Mouse (Mus musculus) liver, embryonic 15.5 days (tissue): ENCODE data around the gene Tmem165. TPM values are rescaled to one million over a fixed set of nuclear protein-coding genes. Genes with fewer than 3 reads are reported as not detected.

Experiments used
- ATAC-seq: fragments of 200-750 bp; cut with Nextera tagmentation; 2 replicates; pipeline ENCODE4 v1.8.0; 2017; ENCODE audit warnings: moderate number of reproducible peaks, mild to moderate bottlenecking, moderate library complexity; ENCODE audit not compliant: insufficient read depth
- H3K27ac ChIP-seq: fragments of 300-500 bp; sonication (generic); replicated peaks from 2 replicates; pipeline ENCODE4 v1.5.1; 2015; ENCODE audit warnings: mild to moderate bottlenecking, inconsistent platforms
- H3K27me3 ChIP-seq: fragments of 300-500 bp; sonication (generic); 2 replicates; pipeline ENCODE4 v1.6.1; 2015; ENCODE audit warnings: mild to moderate bottlenecking, inconsistent platforms
- H3K36me3 ChIP-seq: fragments of 300-500 bp; sonication (generic); replicated peaks from 2 replicates; pipeline ENCODE4 v1.6.1; 2015; ENCODE audit warnings: moderate library complexity, mild to moderate bottlenecking, inconsistent platforms
- H3K4me1 ChIP-seq: fragments of 300-500 bp; sonication (generic); replicated peaks from 2 replicates; pipeline ENCODE4 v1.6.1; 2015; ENCODE audit warnings: inconsistent platforms
- H3K4me2 ChIP-seq: fragments of 300-500 bp; sonication (generic); 2 replicates; pipeline ENCODE4 v1.6.1; 2015; ENCODE audit warnings: moderate library complexity, mild to moderate bottlenecking, inconsistent platforms
- H3K4me3 ChIP-seq: fragments of 300-500 bp; sonication (generic); replicated peaks from 2 replicates; pipeline ENCODE4 v1.5.1; 2015; ENCODE audit warnings: mild to moderate bottlenecking, inconsistent platforms
- H3K9ac ChIP-seq: fragments of 300-500 bp; sonication (generic); 2 replicates; pipeline ENCODE4 v1.6.1; 2015; ENCODE audit warnings: moderate library complexity, mild to moderate bottlenecking, inconsistent platforms
- H3K9me3 ChIP-seq: fragments of 300-500 bp; sonication (generic); replicated peaks from 2 replicates; pipeline ENCODE4 v1.6.1; 2016; ENCODE audit warnings: inconsistent platforms
- WGBS: fragments of 180-500 bp; shearing (Covaris S2); methylation state at CpG from one replicate; pipeline ENCODE4 v1.1.7; 2015; ENCODE audit warnings: mixed read lengths; ENCODE audit not compliant: insufficient replicate concordance; 5-methylcytosine and 5-hydroxymethylcytosine counted together
- polyA plus RNA-seq: library from polyadenylated mRNA; unstranded; fragments of >200 nt; fragmentation: Nextera tagmentation; extraction: Ambion mirVana; gene quantifications from 2 replicates; pipeline ENCODE4 v1.2.1, GENCODE M21; 2015

The Tmem165 gene
- polyA plus RNA-seq, 1 experiment from 2014 or later, result 26.2 TPM

DNA sequence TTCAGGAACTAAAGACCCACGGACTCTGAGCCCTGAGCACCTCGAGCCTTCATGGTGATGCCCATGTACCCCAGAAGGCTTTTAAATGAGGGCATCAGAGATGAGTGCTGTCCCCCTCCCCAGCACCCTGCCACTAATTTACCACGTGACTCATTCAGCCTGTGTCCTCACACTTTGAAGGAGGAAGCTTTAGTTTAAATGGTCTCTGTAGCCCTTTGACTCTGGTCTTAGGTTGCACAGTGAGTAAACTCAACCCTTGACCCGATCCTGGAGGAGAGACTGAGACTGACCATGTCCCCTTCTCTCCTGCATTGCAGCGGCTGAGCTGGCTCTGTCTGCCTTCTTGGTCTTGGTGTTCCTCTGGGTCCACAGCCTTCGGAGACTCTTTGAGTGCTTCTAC, 34.2 kb upstream of the Tmem165 start:
- H3K27ac ChIP-seq, result no peak overlapping the region
- ATAC-seq, result no peak
- H3K9me3 ChIP-seq, result no peaks in the 10 kb centered on the region
- no peak overlapping the region for H3K4me2 ChIP-seq
- 66% methylated on average over 6 of the region's 6 CpGs for WGBS
- H3K4me1 ChIP-seq, result 0 out of 2 replicates have a peak, but pooled peaks cover 5% of the 10 kb centered on the region
- no peak overlapping the region for H3K9ac ChIP-seq
- no peaks in the 10 kb centered on the region for H3K27me3 ChIP-seq
- 0 out of 2 replicates have a peak, but pooled peaks cover 9% of the 10 kb centered on the region for H3K36me3 ChIP-seq
- H3K4me3 ChIP-seq, result no peak overlapping the region

GRCm38 (mm10) chr5:76152956-76153355, 30.7 kb upstream of the Tmem165 start:
- Histone ChIP-seq H3K4me2 (no peak overlapping the region), H3K4me3 (no peak overlapping the region), H3K4me1 (no peaks in the 10 kb centered on the region), H3K27me3 (no peaks in the 10 kb centered on the region), H3K9me3 (no peaks in the 10 kb centered on the region), H3K36me3 (peaks cover 9% of the 10 kb centered on the region; the same call in 1 of the 2 replicates), H3K9ac (no peak overlapping the region), H3K27ac (no peak overlapping the region)
- no peak for ATAC-seq
- 81% methylated on average over 6 of the region's 6 CpGs for WGBS

- Histone ChIP-seq H3K9ac (no peak overlapping the region), H3K27me3 (no peaks in the 10 kb centered on the region), H3K4me1 (no peaks in the 10 kb centered on the region), H3K4me2 (no peak overlapping the region), H3K4me3 (no peak overlapping the region), H3K36me3 (peaks cover 9% of the 10 kb centered on the region; the same call in 1 of the 2 replicates), H3K27ac (no peak overlapping the region), H3K9me3 (no peaks in the 10 kb centered on the region)
- no peak for ATAC-seq
- WGBS, result 74% methylated on average over 11 of the region's 11 CpGs
Measured at GRCm38 (mm10) chr5:76153430-76153829, 30.2 kb upstream of the Tmem165 start.

GRCm38 (mm10) chr5:76154434-76155165, 29.1 kb upstream of the Tmem165 start:
- H3K4me1 ChIP-seq, result no peaks in the 10 kb centered on the region
- no peak overlapping the region for H3K27ac ChIP-seq
- no peak overlapping the region for H3K9ac ChIP-seq
- peaks cover 9% of the 10 kb centered on the region; the same call in 1 of the 2 replicates for H3K36me3 ChIP-seq
- no peak overlapping the region for H3K4me2 ChIP-seq
- ATAC-seq, result no peak
- H3K27me3 ChIP-seq, result no peaks in the 10 kb centered on the region
- WGBS, result 75% methylated on average over 21 of the region's 21 CpGs
- H3K9me3 ChIP-seq, result no peaks in the 10 kb centered on the region
- H3K4me3 ChIP-seq, result no peak overlapping the region

DNA sequence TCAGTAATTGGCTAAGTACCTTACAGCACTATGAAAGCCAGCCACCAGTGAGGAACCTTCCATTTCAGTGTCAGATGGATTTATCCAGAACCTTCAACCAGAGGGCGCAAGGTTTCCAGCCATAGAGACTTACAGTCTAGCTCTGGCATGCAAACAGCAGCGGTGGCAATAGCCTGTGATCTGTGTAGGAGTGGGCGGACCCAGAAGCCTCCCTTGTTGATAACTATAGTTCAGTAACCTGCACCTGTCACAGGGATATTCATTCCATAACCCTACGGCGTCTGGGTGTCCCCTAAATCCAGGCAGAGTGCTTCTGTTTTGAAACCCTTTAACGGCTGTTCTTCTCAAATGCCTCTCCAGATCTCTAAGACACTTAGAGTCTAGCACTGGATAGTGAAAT, 24.1 kb upstream of the Tmem165 start:
- Histone ChIP-seq H3K9me3 (no peaks in the 10 kb centered on the region), H3K9ac (no peak overlapping the region), H3K27ac (no peak overlapping the region), H3K27me3 (no peaks in the 10 kb centered on the region), H3K4me1 (peaks cover 24% of the 10 kb centered on the region), H3K36me3 (no peaks in the 10 kb centered on the region; the same call in 1 of the 2 replicates), H3K4me3 (no peak overlapping the region), H3K4me2 (no peak overlapping the region)
- 68% methylated on average over 6 of the region's 6 CpGs for WGBS
- no peak for ATAC-seq

DNA sequence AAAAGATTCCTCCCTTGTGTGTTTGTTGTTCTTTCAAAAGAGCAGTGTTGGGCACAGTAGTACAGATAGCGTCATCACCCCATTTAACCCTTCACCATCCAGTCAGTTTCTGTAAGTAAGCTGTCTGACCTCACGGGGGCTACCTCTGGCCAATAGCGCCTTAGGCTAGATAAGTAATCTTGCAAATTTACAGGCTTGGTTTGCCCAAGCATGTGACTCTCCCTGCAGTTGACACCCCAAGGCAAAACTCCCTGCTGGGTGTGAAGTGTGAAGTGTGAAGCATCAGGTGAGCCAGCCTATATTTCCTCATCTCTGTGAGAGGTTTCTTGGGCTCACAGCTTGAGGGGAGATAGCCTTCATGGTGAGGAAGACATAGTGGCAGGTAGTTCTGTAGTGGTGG, 23.6 kb upstream of the Tmem165 start:
- ATAC-seq, result no peak
- Histone ChIP-seq H3K4me3 (no peak overlapping the region), H3K9ac (no peak overlapping the region), H3K27me3 (no peaks in the 10 kb centered on the region), H3K9me3 (no peaks in the 10 kb centered on the region), H3K4me2 (no peak overlapping the region), H3K36me3 (no peaks in the 10 kb centered on the region; the same call in 1 of the 2 replicates), H3K27ac (no peak overlapping the region), H3K4me1 (peaks cover 24% of the 10 kb centered on the region)
- WGBS, result 33% methylated on average over 3 of the region's 3 CpGs

GRCm38 (mm10) chr5:76161491-76161890, 22.2 kb upstream of the Tmem165 start:
- no peaks in the 10 kb centered on the region for H3K27me3 ChIP-seq
- WGBS, result 25% methylated on average over 6 of the region's 6 CpGs
- no peaks in the 10 kb centered on the region for H3K36me3 ChIP-seq
- no peak overlapping the region for H3K9ac ChIP-seq
- H3K9me3 ChIP-seq, result no peaks in the 10 kb centered on the region
- no peak overlapping the region for H3K4me3 ChIP-seq
- H3K4me1 ChIP-seq, result peaks cover 24% of the 10 kb centered on the region
- peak; percentile 71 for ATAC-seq
- H3K27ac ChIP-seq, result no peak overlapping the region
- no peak overlapping the region; the same call in 1 of the 2 replicates for H3K4me2 ChIP-seq

GRCm38 (mm10) chr5:76162926-76163325, 20.8 kb upstream of the Tmem165 start:
- 34% methylated on average over 5 of the region's 5 CpGs for WGBS
- no peak for ATAC-seq
- no peak overlapping the region for H3K9ac ChIP-seq
- H3K27me3 ChIP-seq, result no peaks in the 10 kb centered on the region
- H3K36me3 ChIP-seq, result no peaks in the 10 kb centered on the region
- H3K4me3 ChIP-seq, result no peak overlapping the region
- H3K4me2 ChIP-seq, result no peak overlapping the region
- H3K4me1 ChIP-seq, result peaks cover 24% of the 10 kb centered on the region
- H3K9me3 ChIP-seq, result no peaks in the 10 kb centered on the region
- H3K27ac ChIP-seq, result no peak overlapping the region

DNA sequence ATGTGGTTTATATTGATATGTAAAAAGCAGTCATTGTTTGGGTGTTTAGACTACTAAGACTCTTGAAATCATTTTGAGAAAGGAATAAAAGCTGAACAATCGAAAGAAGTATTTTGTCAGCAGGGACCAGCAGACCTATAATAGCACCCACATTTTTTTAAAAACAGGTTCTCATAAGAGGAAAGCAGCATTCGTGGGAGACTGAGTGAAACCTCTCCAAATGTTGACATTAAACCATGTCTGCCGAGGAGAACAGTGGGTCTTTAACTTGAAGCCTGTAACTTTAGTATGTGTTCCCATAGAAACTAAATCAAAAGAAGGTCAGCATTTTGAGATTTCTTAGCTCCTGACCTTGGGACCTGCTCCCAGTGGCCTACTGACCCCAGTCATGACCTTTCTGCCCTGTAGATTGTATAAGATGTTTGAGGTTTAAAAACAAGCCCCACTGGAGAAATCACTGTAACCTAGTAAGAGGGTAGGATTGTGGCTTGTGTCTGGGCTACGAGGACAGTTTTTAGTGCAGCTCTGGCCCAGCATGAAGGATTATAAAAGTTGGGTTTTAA, 19.8 kb upstream of the Tmem165 start:
- no peaks in the 10 kb centered on the region for H3K9me3 ChIP-seq
- no peaks in the 10 kb centered on the region for H3K36me3 ChIP-seq
- H3K9ac ChIP-seq, result no peak overlapping the region
- H3K4me1 ChIP-seq, result peaks cover 24% of the 10 kb centered on the region
- H3K4me2 ChIP-seq, result no peak overlapping the region
- no peaks in the 10 kb centered on the region for H3K27me3 ChIP-seq
- 51% methylated on average over 4 of the region's 4 CpGs for WGBS
- H3K27ac ChIP-seq, result no peak overlapping the region
- no peak overlapping the region for H3K4me3 ChIP-seq
- no peak for ATAC-seq

DNA sequence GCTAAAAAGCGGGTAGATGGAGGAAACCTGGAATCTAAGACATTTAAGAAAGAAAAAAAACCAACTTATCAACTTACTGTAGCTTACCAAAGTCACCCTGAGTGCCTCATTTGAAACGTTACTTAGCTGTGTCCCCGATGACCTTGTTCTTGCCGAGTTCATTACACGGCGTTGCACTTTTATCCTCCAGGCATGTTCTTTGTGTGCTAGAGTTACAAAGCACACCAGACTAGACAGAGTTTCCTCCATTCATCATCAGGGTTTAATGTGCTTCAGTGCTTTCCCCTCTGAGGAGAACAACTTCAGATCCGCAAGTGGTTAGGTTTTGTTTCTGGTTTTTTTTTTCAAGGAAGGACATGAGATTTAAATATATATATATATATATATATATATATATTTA, 18.9 kb upstream of the Tmem165 start:
- no peak overlapping the region for H3K9ac ChIP-seq
- H3K4me2 ChIP-seq, result no peak overlapping the region
- H3K4me1 ChIP-seq, result peaks cover 24% of the 10 kb centered on the region
- no peak overlapping the region for H3K27ac ChIP-seq
- H3K27me3 ChIP-seq, result no peaks in the 10 kb centered on the region
- H3K4me3 ChIP-seq, result no peak overlapping the region
- WGBS, result 77% methylated on average over 7 of the region's 7 CpGs
- H3K9me3 ChIP-seq, result no peaks in the 10 kb centered on the region
- H3K36me3 ChIP-seq, result no peaks in the 10 kb centered on the region
- no peak for ATAC-seq

GRCm38 (mm10) chr5:76170522-76170921, 13.2 kb upstream of the Tmem165 start:
- H3K27me3 ChIP-seq, result no peaks in the 10 kb centered on the region
- H3K4me1 ChIP-seq, result no peaks in the 10 kb centered on the region
- no peak overlapping the region for H3K4me2 ChIP-seq
- 58% methylated on average over 4 of the region's 4 CpGs for WGBS
- no peak overlapping the region for H3K9ac ChIP-seq
- H3K36me3 ChIP-seq, result no peaks in the 10 kb centered on the region
- H3K9me3 ChIP-seq, result no peaks in the 10 kb centered on the region
- no peak overlapping the region for H3K4me3 ChIP-seq
- H3K27ac ChIP-seq, result no peak overlapping the region
- ATAC-seq, result no peak
